Mouse (Mus musculus): ENCODE results near the gene Srm. TPM values are rescaled to one million over a fixed set of nuclear protein-coding genes. Genes with fewer than 3 reads are reported as not detected.

The Srm gene
- polyA plus RNA-seq, 1 experiment from 2014 or later = 247 TPM

- WGBS = 85% methylated on average over 4 of the region's 4 CpGs
These were observed 32.3 kb downstream of the Srm start for GRCm38 (mm10) chr4:148623609-148624008.

GRCm38 (mm10) chr4:148625010-148625409 lies 33.7 kb downstream of the Srm start:
- Histone ChIP-seq H3K9me3 (no peaks in the 10 kb centered on the region), H3K27me3 (no peaks in the 10 kb centered on the region), H3K9ac (no peak overlapping the region), H3K36me3 (peaks cover 46% of the 10 kb centered on the region), H3K4me2 (peak overlapping the region; percentile 67), H3K4me1 (peaks cover 28% of the 10 kb centered on the region), H3K4me3 (peak overlapping the region; percentile 85), H3K27ac (no peak overlapping the region)
- no peak for ATAC-seq (ENCODE audit: insufficient number of reproducible peaks, low FRiP score, low TSS enrichment, low read depth)
- WGBS = 81% methylated on average over 10 of the region's 10 CpGs

More at GRCm38 (mm10) chr4:148623609-148624008, 32.3 kb downstream of the Srm start:
- H3K4me3 ChIP-seq = no peak overlapping the region
- H3K27ac ChIP-seq = no peak overlapping the region
- no peak overlapping the region for H3K9ac ChIP-seq
- H3K27me3 ChIP-seq = no peaks in the 10 kb centered on the region
- peaks cover 60% of the 10 kb centered on the region for H3K36me3 ChIP-seq
- H3K4me1 ChIP-seq = peaks cover 28% of the 10 kb centered on the region
- ATAC-seq (ENCODE audit: insufficient number of reproducible peaks, low FRiP score, low TSS enrichment, low read depth) = no peak
- H3K9me3 ChIP-seq = no peaks in the 10 kb centered on the region
- H3K4me2 ChIP-seq = no peak overlapping the region

- Histone ChIP-seq H3K4me2 (peak overlapping the region; percentile 67), H3K9me3 (no peaks in the 10 kb centered on the region), H3K4me3 (peak overlapping the region; percentile 85), H3K36me3 (peaks cover 38% of the 10 kb centered on the region), H3K9ac (peak overlapping the region; percentile 96), H3K27ac (peak overlapping the region; percentile 95), H3K4me1 (peaks cover 28% of the 10 kb centered on the region), H3K27me3 (no peaks in the 10 kb centered on the region)
- ATAC-seq (ENCODE audit: insufficient number of reproducible peaks, low FRiP score, low TSS enrichment, low read depth) = peak; percentile 35
- WGBS = under 1% methylated on average over 57 of the region's 57 CpGs
These were observed 34.7 kb downstream of the Srm start for GRCm38 (mm10) chr4:148625756-148626622.

GRCm38 (mm10) chr4:148626623-148627185 lies 35.4 kb downstream of the Srm start, which contains the start of gene Tardbp:
Gene Tardbp, minus strand, starts transcription at chr4:148627019.
- ATAC-seq (ENCODE audit: insufficient number of reproducible peaks, low FRiP score, low TSS enrichment, low read depth) = peak; percentile 95
- peak within 1 kb of the TSS; percentile 85 for H3K4me3 ChIP-seq
- WGBS = under 1% methylated on average over 51 of the region's 51 CpGs
- H3K4me1 ChIP-seq = peaks cover 26% of the 10 kb centered on the region
- H3K27ac ChIP-seq = peak within 1 kb of the TSS; percentile 95
- no peaks in the 10 kb centered on the region for H3K9me3 ChIP-seq
- peaks cover 31% of the 10 kb centered on the region for H3K36me3 ChIP-seq
- no peaks in the 10 kb centered on the region for H3K27me3 ChIP-seq
- H3K4me2 ChIP-seq = peak within 1 kb of the TSS; percentile 67
- peak within 1 kb of the TSS; percentile 96 for H3K9ac ChIP-seq

- peak overlapping the region; percentile 85 for H3K4me3 ChIP-seq
- H3K27me3 ChIP-seq = no peaks in the 10 kb centered on the region
- peak overlapping the region; percentile 44 for H3K4me2 ChIP-seq
- H3K36me3 ChIP-seq = peaks cover 26% of the 10 kb centered on the region
- peaks cover 26% of the 10 kb centered on the region for H3K4me1 ChIP-seq
- 62% methylated on average over 3 of the region's 3 CpGs for WGBS
- no peaks in the 10 kb centered on the region for H3K9me3 ChIP-seq
- no peak for ATAC-seq (ENCODE audit: insufficient number of reproducible peaks, low FRiP score, low TSS enrichment, low read depth)
- no peak overlapping the region for H3K27ac ChIP-seq
- H3K9ac ChIP-seq = no peak overlapping the region
These were observed 35.9 kb downstream of the Srm start for GRCm38 (mm10) chr4:148627246-148627645.

GRCm38 (mm10) chr4:148632013-148632692 lies 40.9 kb downstream of the Srm start:
- Histone ChIP-seq H3K27me3 (no peaks in the 10 kb centered on the region), H3K36me3 (no peaks in the 10 kb centered on the region), H3K4me3 (no peak overlapping the region), H3K4me2 (no peak overlapping the region), H3K9me3 (no peaks in the 10 kb centered on the region), H3K27ac (no peak overlapping the region), H3K9ac (no peak overlapping the region), H3K4me1 (peaks cover 2% of the 10 kb centered on the region; the same call in 1 of the 2 replicates)
- ATAC-seq (ENCODE audit: insufficient number of reproducible peaks, low FRiP score, low TSS enrichment, low read depth) = no peak
- 68% methylated on average over 3 of the region's 3 CpGs for WGBS

- no peaks in the 10 kb centered on the region for H3K36me3 ChIP-seq
- no peaks in the 10 kb centered on the region for H3K27me3 ChIP-seq
- H3K9me3 ChIP-seq = no peaks in the 10 kb centered on the region
- no peak for ATAC-seq (ENCODE audit: insufficient number of reproducible peaks, low FRiP score, low TSS enrichment, low read depth)
- H3K4me2 ChIP-seq = no peak overlapping the region
- no peak overlapping the region for H3K4me3 ChIP-seq
- no peaks in the 10 kb centered on the region for H3K4me1 ChIP-seq
- 69% methylated on average over 2 of the region's 2 CpGs for WGBS
- no peak overlapping the region for H3K9ac ChIP-seq
- H3K27ac ChIP-seq = no peak overlapping the region
These were observed 42.2 kb downstream of the Srm start for GRCm38 (mm10) chr4:148633395-148634061.

- 71% methylated on average over 2 of the region's 2 CpGs for WGBS
- no peak for ATAC-seq (ENCODE audit: insufficient number of reproducible peaks, low FRiP score, low TSS enrichment, low read depth)
These were observed 44.0 kb downstream of the Srm start for GRCm38 (mm10) chr4:148635309-148635708.

GRCm38 (mm10) chr4:148638302-148638701 lies 47.0 kb downstream of the Srm start:
- no peaks in the 10 kb centered on the region for H3K27me3 ChIP-seq
- no peak overlapping the region for H3K4me3 ChIP-seq
- no peaks in the 10 kb centered on the region for H3K9me3 ChIP-seq
- ATAC-seq (ENCODE audit: insufficient number of reproducible peaks, low FRiP score, low TSS enrichment, low read depth) = no peak
- H3K36me3 ChIP-seq = no peaks in the 10 kb centered on the region
- no peak overlapping the region for H3K27ac ChIP-seq
- no peak overlapping the region for H3K4me2 ChIP-seq
- no peaks in the 10 kb centered on the region for H3K4me1 ChIP-seq
- 35% methylated on average over 9 of the region's 9 CpGs for WGBS
- H3K9ac ChIP-seq = no peak overlapping the region

More at GRCm38 (mm10) chr4:148635309-148635708, 44.0 kb downstream of the Srm start:
- H3K27ac ChIP-seq = no peak overlapping the region
- H3K36me3 ChIP-seq = no peaks in the 10 kb centered on the region
- H3K9me3 ChIP-seq = no peaks in the 10 kb centered on the region
- no peak overlapping the region for H3K4me3 ChIP-seq
- no peak overlapping the region for H3K4me2 ChIP-seq
- no peaks in the 10 kb centered on the region for H3K27me3 ChIP-seq
- no peaks in the 10 kb centered on the region for H3K4me1 ChIP-seq
- H3K9ac ChIP-seq = no peak overlapping the region

- Histone ChIP-seq H3K27ac (no peak overlapping the region), H3K27me3 (no peaks in the 10 kb centered on the region), H3K9ac (no peak overlapping the region), H3K4me1 (peaks cover 8% of the 10 kb centered on the region; the same call in 1 of the 2 replicates), H3K9me3 (no peaks in the 10 kb centered on the region), H3K4me2 (no peak overlapping the region), H3K36me3 (no peaks in the 10 kb centered on the region), H3K4me3 (no peak overlapping the region)
- WGBS = 87% methylated on average over 2 of the region's 2 CpGs
- no peak for ATAC-seq (ENCODE audit: insufficient number of reproducible peaks, low FRiP score, low TSS enrichment, low read depth)
These were observed 48.2 kb downstream of the Srm start for GRCm38 (mm10) chr4:148639455-148639854.

GRCm38 (mm10) chr4:148641121-148641520 lies 49.8 kb downstream of the Srm start:
- H3K36me3 ChIP-seq = no peaks in the 10 kb centered on the region
- WGBS = 66% methylated on average over 5 of the region's 5 CpGs
- H3K27me3 ChIP-seq = no peaks in the 10 kb centered on the region
- H3K27ac ChIP-seq = no peak overlapping the region
- no peak for ATAC-seq (ENCODE audit: insufficient number of reproducible peaks, low FRiP score, low TSS enrichment, low read depth)
- H3K4me2 ChIP-seq = no peak overlapping the region
- peaks cover 8% of the 10 kb centered on the region; the same call in 1 of the 2 replicates for H3K4me1 ChIP-seq
- no peak overlapping the region for H3K9ac ChIP-seq
- no peaks in the 10 kb centered on the region for H3K9me3 ChIP-seq
- H3K4me3 ChIP-seq = no peak overlapping the region
